Mouse (Mus musculus): ENCODE measurements around the gene Mid1.
"Not testable (repeated sequence)": the region's sequence is repeated elsewhere in the genome, so short reads cannot be mapped to it uniquely, and the experiment has no call there.

DNA sequence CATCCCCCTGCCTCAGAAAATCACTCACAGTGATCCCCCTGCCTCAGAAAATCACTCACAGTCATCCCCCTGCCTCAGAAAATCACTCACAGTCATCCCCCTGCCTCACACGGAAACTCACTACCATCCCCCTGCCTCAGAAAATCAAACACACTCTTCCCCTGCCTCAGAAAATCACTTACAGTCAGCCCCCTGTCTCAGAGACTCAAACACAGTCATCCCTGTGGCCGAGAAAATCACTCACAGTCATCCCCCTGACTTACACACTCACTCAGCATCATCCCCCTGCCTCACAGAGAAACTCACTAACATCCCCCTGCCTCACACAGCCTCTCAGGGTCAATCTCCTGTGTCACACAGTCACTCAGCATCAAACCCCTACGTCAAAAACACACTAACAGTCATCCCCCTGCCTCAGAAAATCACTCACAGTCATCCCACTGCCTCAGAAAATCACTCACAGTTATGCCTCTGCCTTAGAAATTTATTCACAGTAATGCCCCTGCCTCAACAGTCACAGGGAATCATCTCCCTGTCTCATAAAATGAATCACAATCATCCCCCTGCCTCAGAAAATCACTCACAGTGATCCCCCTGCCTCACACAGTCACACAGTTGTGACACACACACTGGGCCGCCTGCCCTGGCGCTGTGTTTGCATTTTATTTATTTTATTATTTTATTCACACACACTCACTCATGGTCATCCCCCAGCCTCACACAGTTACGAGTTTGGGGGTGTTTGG, 315.8 kb downstream of the Mid1 start:
- not testable (repeated sequence) for TF ChIP-seq CTCF (IDR thresholded peaks at IDR 0.05); POLR2A (IDR thresholded peaks at IDR 0.05; ENCODE audit: insufficient read depth, low read depth, low read length)

Measured in heart, adult 2 months (tissue).